Mouse (Mus musculus): ENCODE measurements around the gene Pctp. TPM values are rescaled to one million over a fixed set of nuclear protein-coding genes. Genes with fewer than 3 reads are reported as not detected.
A peak's percentile ranks its signal among the peaks of the same experiment; 100 is the strongest.

The Pctp gene
- polyA plus RNA-seq, 1 experiment from 2014 or later = 26.2 TPM

DNA sequence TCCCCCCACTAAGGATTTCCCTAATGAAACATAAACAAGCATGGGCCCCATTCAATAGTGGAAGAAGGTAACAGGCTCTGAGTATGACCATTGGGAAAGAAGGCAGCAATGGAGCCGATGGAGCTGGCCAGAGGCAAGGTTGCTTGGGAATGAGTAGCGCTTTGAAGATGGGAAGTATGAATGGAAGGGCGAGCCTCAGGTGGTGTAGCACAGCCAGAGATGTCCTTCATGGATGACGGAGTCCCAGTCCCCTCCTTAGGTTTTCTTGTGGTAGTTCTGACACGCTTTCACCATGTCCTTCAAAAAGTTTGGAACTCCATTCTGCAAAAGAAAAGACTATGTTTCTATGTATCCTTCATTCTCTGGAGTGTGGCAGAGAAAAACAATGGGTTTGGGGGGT is 18.3 kb downstream of the Pctp start:
- Histone ChIP-seq H3K9me3 (no peaks in the 10 kb centered on the region), H3K4me1 (no peaks in the 10 kb centered on the region), H3K27ac (no peak overlapping the region), H3K36me3 (peaks cover 21% of the 10 kb centered on the region), H3K4me3 (no peak overlapping the region), H3K27me3 (ENCODE audit: insufficient read depth, poor library complexity, severe bottlenecking) (0 out of 2 replicates have a peak, but pooled peaks cover 4% of the 10 kb centered on the region)
- 88% methylated on average over 5 of the region's 5 CpGs for WGBS
- peak; percentile 54 for DNase-seq (ENCODE audit: low spot score)

DNA sequence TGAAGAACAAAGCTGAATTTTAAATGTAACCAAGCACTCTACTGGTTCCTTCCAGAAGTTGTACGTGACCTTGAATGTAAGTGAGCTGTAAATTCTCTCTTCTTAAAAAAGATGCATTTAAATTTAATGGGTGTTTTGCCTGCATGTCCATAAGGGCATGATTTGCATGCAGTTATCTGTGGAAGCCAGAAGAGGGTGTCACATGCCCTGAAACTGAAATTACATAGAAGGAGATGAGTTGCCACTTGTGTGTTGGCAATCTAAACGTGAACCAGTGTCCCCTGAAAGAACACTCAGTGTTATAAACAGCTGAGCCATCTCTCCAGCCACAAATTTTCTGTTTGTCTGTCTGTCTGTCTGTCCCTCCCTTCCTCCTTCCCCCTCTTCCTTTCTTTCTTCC is 19.8 kb downstream of the Pctp start:
- Histone ChIP-seq H3K4me1 (peaks cover 14% of the 10 kb centered on the region), H3K36me3 (peaks cover 21% of the 10 kb centered on the region), H3K9me3 (no peaks in the 10 kb centered on the region), H3K27ac (no peak overlapping the region), H3K27me3 (ENCODE audit: insufficient read depth, poor library complexity, severe bottlenecking) (0 out of 2 replicates have a peak, but pooled peaks cover 4% of the 10 kb centered on the region), H3K4me3 (no peak overlapping the region)
- WGBS = 70% methylated on average over 2 of the region's 2 CpGs
- DNase-seq (ENCODE audit: low spot score) = no peak

DNA sequence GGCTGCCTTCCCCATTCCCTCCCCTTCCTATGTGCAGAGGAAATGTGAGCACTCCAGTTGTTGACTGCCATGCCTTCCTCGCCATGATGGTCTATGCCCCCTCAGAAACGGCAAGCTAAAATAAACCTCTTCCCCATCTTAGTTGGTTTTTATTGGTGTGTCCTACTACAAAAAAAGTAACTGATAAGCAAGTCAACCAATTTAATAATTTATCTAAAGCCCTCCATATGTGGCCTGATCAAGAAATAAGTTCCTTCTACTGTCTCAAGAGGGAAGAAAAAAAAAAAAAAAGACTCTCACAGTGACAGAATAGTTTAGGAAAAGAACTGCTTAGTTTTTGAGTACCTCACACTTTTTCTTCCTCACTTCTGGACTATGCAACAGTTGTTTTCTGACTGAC is 22.6 kb downstream of the Pctp start:
- H3K27ac ChIP-seq = no peak overlapping the region
- H3K4me3 ChIP-seq = no peak overlapping the region
- H3K4me1 ChIP-seq = peaks cover 19% of the 10 kb centered on the region
- H3K9me3 ChIP-seq = no peaks in the 10 kb centered on the region
- peaks cover 10% of the 10 kb centered on the region for H3K36me3 ChIP-seq
- 95% methylated on average over 2 of the region's 2 CpGs for WGBS
- DNase-seq (ENCODE audit: low spot score) = peak; percentile 5
- H3K27me3 ChIP-seq (ENCODE audit: insufficient read depth, poor library complexity, severe bottlenecking) = 0 out of 2 replicates have a peak, but pooled peaks cover 12% of the 10 kb centered on the region

DNA sequence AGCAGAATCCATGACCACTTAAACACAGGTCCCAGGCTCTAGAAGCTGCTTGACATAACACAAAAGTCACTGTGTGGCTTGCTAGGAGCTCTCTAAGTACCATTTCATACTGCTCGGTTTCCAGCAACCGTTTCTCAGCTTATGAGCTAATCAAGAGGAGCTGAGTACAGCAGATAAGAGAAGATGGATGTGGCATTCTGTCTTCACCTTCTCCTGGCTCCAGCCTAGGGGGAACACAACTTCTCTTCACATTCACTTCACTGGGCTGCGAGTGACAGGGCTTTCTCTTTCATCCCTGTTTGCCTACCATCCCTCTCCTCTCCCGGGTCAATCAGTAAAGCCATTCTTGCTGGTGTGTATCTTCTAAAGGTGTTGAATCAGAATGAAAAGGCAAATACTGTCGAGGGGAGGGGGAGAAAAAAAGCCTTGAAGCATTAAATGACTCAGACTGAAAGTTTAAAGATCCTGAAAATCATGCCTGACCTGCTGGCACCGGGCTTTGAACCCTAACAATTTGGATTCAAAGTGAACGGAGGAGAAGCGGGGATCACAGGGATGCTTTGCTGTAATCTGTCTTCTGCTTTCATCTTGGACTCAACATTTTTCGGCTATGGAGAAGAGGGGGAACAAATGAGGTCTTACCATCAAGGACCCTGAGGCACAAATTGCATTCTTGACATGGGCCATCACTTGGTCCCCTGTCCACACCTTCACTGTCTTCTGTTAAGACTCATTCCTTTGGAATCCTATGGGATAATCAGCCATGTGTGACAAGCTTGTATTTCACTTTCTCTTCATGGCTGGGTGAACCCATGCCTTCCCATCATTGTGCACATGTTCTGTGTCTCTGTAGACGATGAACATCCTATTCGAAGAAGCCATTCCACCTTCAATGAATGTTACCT is 23.5 kb downstream of the Pctp start:
- Histone ChIP-seq H3K4me1 (peaks cover 19% of the 10 kb centered on the region), H3K9me3 (no peaks in the 10 kb centered on the region), H3K27me3 (ENCODE audit: insufficient read depth, poor library complexity, severe bottlenecking) (0 out of 2 replicates have a peak, but pooled peaks cover 12% of the 10 kb centered on the region), H3K27ac (no peak overlapping the region), H3K4me3 (no peak overlapping the region), H3K36me3 (peaks cover 7% of the 10 kb centered on the region)
- peak; percentile 74 for DNase-seq (ENCODE audit: low spot score)
- WGBS = 42% methylated on average over 11 of the region's 11 CpGs

GRCm38 (mm10) chr11:89978353-89978831 is 24.3 kb downstream of the Pctp start:
- DNase-seq (ENCODE audit: low spot score) = peak; percentile 68
- H3K4me3 ChIP-seq = peak overlapping the region; percentile 35; the same call in 1 of the 2 replicates

DNA sequence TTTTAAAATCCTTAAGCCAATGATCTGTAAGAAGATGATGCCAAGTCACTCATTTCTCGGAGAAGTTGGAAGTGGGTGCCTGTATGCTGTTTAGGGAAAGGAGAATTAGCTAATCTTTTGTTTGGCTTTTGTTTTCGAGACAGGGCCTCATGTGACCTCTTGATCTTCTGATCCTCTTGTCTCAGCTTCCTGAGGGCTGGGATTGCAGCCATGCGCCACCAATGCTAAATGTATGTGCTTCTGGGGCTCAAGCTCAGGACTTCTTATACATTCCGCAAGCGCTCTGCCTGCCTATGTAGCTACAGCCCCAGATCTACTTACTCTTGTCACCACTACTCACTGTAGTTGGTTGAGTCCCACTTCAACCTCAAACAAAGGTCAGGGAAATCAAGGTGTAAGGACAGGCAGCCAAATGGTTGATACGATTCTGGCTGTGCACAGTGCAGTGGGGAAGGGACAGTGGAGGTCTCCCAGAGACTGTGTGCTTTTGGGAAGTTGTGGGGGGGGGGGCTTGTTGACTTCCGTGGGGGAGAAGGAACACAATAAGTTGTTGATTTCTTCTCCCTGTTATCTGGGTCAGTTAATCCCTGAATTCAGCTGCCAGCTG is 24.8 kb downstream of the Pctp start:
- H3K36me3 ChIP-seq = no peaks in the 10 kb centered on the region
- H3K4me1 ChIP-seq = peaks cover 19% of the 10 kb centered on the region
- peak; percentile 74 for DNase-seq (ENCODE audit: low spot score)
- peak overlapping the region; percentile 35; the same call in 1 of the 2 replicates for H3K4me3 ChIP-seq
- peak overlapping the region; percentile 56 for H3K27ac ChIP-seq
- no peaks in the 10 kb centered on the region for H3K9me3 ChIP-seq
- 0 out of 2 replicates have a peak, but pooled peaks cover 12% of the 10 kb centered on the region for H3K27me3 ChIP-seq (ENCODE audit: insufficient read depth, poor library complexity, severe bottlenecking)
- 32% methylated on average over 7 of the region's 7 CpGs for WGBS

More at GRCm38 (mm10) chr11:89978353-89978831, 24.3 kb downstream of the Pctp start:
- Histone ChIP-seq H3K9me3 (no peaks in the 10 kb centered on the region), H3K27ac (peak overlapping the region; percentile 56), H3K36me3 (no peaks in the 10 kb centered on the region), H3K4me1 (peaks cover 19% of the 10 kb centered on the region), H3K27me3 (ENCODE audit: insufficient read depth, poor library complexity, severe bottlenecking) (0 out of 2 replicates have a peak, but pooled peaks cover 12% of the 10 kb centered on the region)
- WGBS = 18% methylated on average over 11 of the region's 11 CpGs

DNA sequence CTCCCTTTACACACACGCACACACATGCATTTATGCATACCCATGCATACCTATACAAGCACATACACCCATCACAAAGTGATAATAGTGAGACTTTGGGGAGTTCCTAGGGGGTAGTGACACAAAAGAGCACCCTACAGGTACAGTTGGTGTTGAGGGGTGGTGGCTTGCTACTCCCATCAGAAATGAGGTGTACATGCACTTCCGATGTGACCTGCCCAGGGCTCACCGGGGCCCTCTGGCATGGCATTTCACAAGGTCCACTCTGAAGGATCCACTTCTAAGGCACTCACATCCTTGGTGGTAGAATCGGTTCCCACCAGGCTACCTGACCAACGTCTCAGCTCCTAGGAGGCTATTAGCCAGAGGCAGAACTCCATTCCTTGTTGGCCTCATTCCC is 26.3 kb downstream of the Pctp start:
- H3K36me3 ChIP-seq = no peaks in the 10 kb centered on the region
- peak; percentile 63 for DNase-seq (ENCODE audit: low spot score)
- H3K27me3 ChIP-seq (ENCODE audit: insufficient read depth, poor library complexity, severe bottlenecking) = 0 out of 2 replicates have a peak, but pooled peaks cover 10% of the 10 kb centered on the region
- H3K9me3 ChIP-seq = no peaks in the 10 kb centered on the region
- WGBS = 88% methylated on average over 5 of the region's 5 CpGs
- peaks cover 19% of the 10 kb centered on the region for H3K4me1 ChIP-seq
- H3K4me3 ChIP-seq = no peak overlapping the region
- H3K27ac ChIP-seq = no peak overlapping the region

- Histone ChIP-seq H3K36me3 (no peaks in the 10 kb centered on the region), H3K9me3 (no peaks in the 10 kb centered on the region), H3K27me3 (ENCODE audit: insufficient read depth, poor library complexity, severe bottlenecking) (0 out of 2 replicates have a peak, but pooled peaks cover 2% of the 10 kb centered on the region), H3K4me3 (no peak overlapping the region), H3K27ac (no peak overlapping the region), H3K4me1 (no peaks in the 10 kb centered on the region)
- peak; percentile 25 for DNase-seq (ENCODE audit: low spot score)
- WGBS = 76% methylated on average over 3 of the region's 3 CpGs
Measured at GRCm38 (mm10) chr11:89971296-89971695, 31.4 kb downstream of the Pctp start.

DNA sequence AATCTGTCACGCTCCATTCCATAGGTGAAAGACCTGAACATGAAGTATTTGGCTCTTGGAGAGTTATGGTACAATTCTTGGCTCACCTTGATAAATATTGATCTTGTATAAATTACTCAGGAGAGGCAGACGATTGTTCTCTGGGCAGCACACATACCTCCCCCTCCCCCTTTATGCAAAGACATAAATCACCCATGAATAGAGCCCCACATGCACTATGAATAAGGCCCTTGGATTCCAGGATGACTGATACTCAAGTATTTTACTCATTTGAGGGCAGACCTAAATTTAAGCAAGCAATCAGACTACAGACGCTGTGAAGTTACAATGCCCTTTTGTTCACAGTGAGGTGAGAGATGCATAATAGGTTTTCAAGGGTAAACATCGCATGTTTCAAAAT is 32.0 kb downstream of the Pctp start:
- Histone ChIP-seq H3K4me3 (no peak overlapping the region), H3K9me3 (no peaks in the 10 kb centered on the region), H3K36me3 (no peaks in the 10 kb centered on the region), H3K27ac (no peak overlapping the region), H3K4me1 (no peaks in the 10 kb centered on the region), H3K27me3 (ENCODE audit: insufficient read depth, poor library complexity, severe bottlenecking) (no peaks in the 10 kb centered on the region)
- DNase-seq (ENCODE audit: low spot score) = peak; percentile 27
- 72% methylated on average over 4 of the region's 4 CpGs for WGBS

DNA sequence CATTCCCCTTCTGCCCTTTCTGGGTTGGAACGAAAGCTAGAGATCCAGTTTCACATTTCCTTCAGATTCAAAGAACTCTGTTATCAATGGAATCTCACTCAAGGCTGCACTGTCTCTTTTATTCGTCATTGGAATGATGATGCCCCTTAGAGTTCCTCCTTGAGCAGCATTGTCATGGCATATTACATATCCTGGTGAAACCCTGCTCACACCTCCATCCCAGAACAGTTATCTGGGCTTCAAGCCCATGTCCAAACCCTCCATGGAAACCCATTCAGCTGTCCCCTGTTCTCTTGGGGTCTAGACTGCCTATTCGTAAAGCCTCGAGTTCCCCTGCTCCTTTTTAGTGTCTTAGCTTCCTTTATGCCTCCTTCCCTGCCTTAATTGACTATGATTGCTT is 33.6 kb downstream of the Pctp start:
- no peaks in the 10 kb centered on the region for H3K4me1 ChIP-seq
- WGBS = 69% methylated on average over 4 of the region's 4 CpGs
- no peak overlapping the region for H3K27ac ChIP-seq
- no peaks in the 10 kb centered on the region for H3K36me3 ChIP-seq
- no peaks in the 10 kb centered on the region for H3K27me3 ChIP-seq (ENCODE audit: insufficient read depth, poor library complexity, severe bottlenecking)
- no peak overlapping the region for H3K4me3 ChIP-seq
- DNase-seq (ENCODE audit: low spot score) = peak; percentile 53
- no peaks in the 10 kb centered on the region for H3K9me3 ChIP-seq

DNA sequence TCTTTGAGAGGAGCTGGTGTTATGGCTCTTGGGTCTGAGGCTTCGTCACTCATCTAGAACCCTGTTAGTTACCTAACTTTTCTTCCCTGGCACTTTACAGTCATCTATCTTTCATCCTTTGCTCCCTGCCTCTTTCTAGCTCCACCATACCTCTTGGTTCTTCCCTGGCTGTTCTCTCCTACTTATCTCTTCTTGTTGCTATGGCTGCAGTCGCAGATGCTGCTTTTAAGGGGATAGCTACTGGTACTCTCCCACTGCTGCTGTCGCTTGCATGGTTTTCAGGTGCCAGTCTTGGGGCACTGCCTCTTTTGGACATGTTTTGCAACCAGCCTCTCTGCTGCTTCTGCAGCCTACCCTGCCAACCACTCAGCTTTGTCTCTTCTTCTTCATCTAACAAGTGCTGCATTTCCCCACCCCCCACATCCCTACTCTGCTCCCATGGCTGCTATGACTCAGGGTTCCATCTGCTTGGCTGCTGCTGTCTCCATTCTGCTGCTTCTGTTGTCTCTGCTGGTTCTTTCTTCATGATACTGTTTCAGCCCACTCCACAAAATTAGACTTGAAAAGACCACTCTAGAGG is 51.9 kb downstream of the Pctp start:
- H3K4me1 ChIP-seq = no peaks in the 10 kb centered on the region; the same call in 1 of the 2 replicates
- no peak overlapping the region for H3K4me3 ChIP-seq
- no peaks in the 10 kb centered on the region for H3K36me3 ChIP-seq
- peaks cover 7% of the 10 kb centered on the region; the same call in 1 of the 2 replicates for H3K27me3 ChIP-seq (ENCODE audit: insufficient read depth, poor library complexity, severe bottlenecking)
- H3K27ac ChIP-seq = no peak overlapping the region
- no peaks in the 10 kb centered on the region for H3K9me3 ChIP-seq
- WGBS = 63% methylated on average over 3 of the region's 3 CpGs
- DNase-seq (ENCODE audit: low spot score) = peak; percentile 68

- no peaks in the 10 kb centered on the region; the same call in 1 of the 2 replicates for H3K4me1 ChIP-seq
- 76% methylated on average over 4 of the region's 4 CpGs for WGBS
- no peak overlapping the region for H3K4me3 ChIP-seq
- no peaks in the 10 kb centered on the region for H3K9me3 ChIP-seq
- H3K36me3 ChIP-seq = no peaks in the 10 kb centered on the region
- no peak overlapping the region for H3K27ac ChIP-seq
- H3K27me3 ChIP-seq (ENCODE audit: insufficient read depth, poor library complexity, severe bottlenecking) = peaks cover 7% of the 10 kb centered on the region; the same call in 1 of the 2 replicates
- no peak for DNase-seq (ENCODE audit: low spot score)
Measured at GRCm38 (mm10) chr11:89947806-89948205, 54.9 kb downstream of the Pctp start.
